Mouse (Mus musculus) bone marrow macrophage, adult 2 months (primary cell): ENCODE results near the gene Gm20388.

Experiments
- CTCF ChIP-seq: IDR thresholded peaks from 2 replicates; pipeline ENCODE4 v1.5.1; 2012; ENCODE audit warnings: low read depth, mild to moderate bottlenecking, low read length, moderate library complexity
- POLR2A ChIP-seq: IDR thresholded peaks from 2 replicates; pipeline ENCODE4 v1.6.1; 2012; ENCODE audit warnings: mild to moderate bottlenecking, low read depth, low read length, borderline replicate concordance

- TF ChIP-seq POLR2A (no peak), CTCF (no peak)
Observed at GRCm38 (mm10) chr8:122474951-122475560, 2564.4 kb downstream of the Gm20388 start.
